Mouse (Mus musculus): Measurements from ENCODE around the gene Ccdc73. TPM values are rescaled to one million over a fixed set of nuclear protein-coding genes. Genes with fewer than 3 reads are reported as not detected.
A peak's percentile ranks its signal among the peaks of the same experiment; 100 is the strongest.

The Ccdc73 gene
- polyA plus RNA-seq, 1 experiment from 2014 or later = 5.3 TPM

GRCm38 (mm10) chr2:105048301-105048700, 180.7 kb downstream of the Ccdc73 start:
- H3K4me1 ChIP-seq (ENCODE audit: control insufficient read depth, insufficient read depth, low read length) = no peaks in the 10 kb centered on the region
- H3K36me3 ChIP-seq (ENCODE audit: control insufficient read depth, insufficient read depth, low read length) = no peaks in the 10 kb centered on the region
- H3K9me3 ChIP-seq (replicated peaks; ENCODE audit: control insufficient read depth, low read length) = no peaks in the 10 kb centered on the region
- no peak for ATAC-seq (ENCODE audit: insufficient read depth, low FRiP score)
- WGBS = 50% methylated on average over 1 of the region's 1 CpGs
- no peak overlapping the region for H3K27ac ChIP-seq (ENCODE audit: low read length)
- H3K4me2 ChIP-seq (ENCODE audit: low read depth, low read length) = no peak overlapping the region
- H3K27me3 ChIP-seq (ENCODE audit: control insufficient read depth, insufficient read depth, low read length) = no peaks in the 10 kb centered on the region
- no peak overlapping the region for H3K4me3 ChIP-seq (replicated peaks; ENCODE audit: low read length)
- no peak overlapping the region for H3K9ac ChIP-seq (ENCODE audit: low read length)

- 48% methylated on average over 1 of the region's 1 CpGs for WGBS
- Histone ChIP-seq H3K4me1 (ENCODE audit: control insufficient read depth, insufficient read depth, low read length) (0 out of 2 replicates have a peak, but pooled peaks cover 6% of the 10 kb centered on the region), H3K27me3 (ENCODE audit: control insufficient read depth, insufficient read depth, low read length) (no peaks in the 10 kb centered on the region), H3K9ac (ENCODE audit: low read length) (no peak overlapping the region), H3K27ac (ENCODE audit: low read length) (no peak overlapping the region), H3K36me3 (ENCODE audit: control insufficient read depth, insufficient read depth, low read length) (no peaks in the 10 kb centered on the region), H3K9me3 (replicated peaks; ENCODE audit: control insufficient read depth, low read length) (no peaks in the 10 kb centered on the region), H3K4me2 (ENCODE audit: low read depth, low read length) (no peak overlapping the region), H3K4me3 (replicated peaks; ENCODE audit: low read length) (no peak overlapping the region)
- no peak for ATAC-seq (ENCODE audit: insufficient read depth, low FRiP score)
These were observed 187.9 kb downstream of the Ccdc73 start for GRCm38 (mm10) chr2:105055529-105055928.

GRCm38 (mm10) chr2:105058577-105059116, 191.0 kb downstream of the Ccdc73 start:
- no peaks in the 10 kb centered on the region for H3K36me3 ChIP-seq (ENCODE audit: control insufficient read depth, insufficient read depth, low read length)
- ATAC-seq (ENCODE audit: insufficient read depth, low FRiP score) = peak; percentile 44; the same call in 1 of the 2 replicates
- WGBS = 37% methylated on average over 7 of the region's 7 CpGs
- H3K27me3 ChIP-seq (ENCODE audit: control insufficient read depth, insufficient read depth, low read length) = no peaks in the 10 kb centered on the region
- H3K27ac ChIP-seq (ENCODE audit: low read length) = no peak overlapping the region
- no peak overlapping the region for H3K4me2 ChIP-seq (ENCODE audit: low read depth, low read length)
- no peak overlapping the region for H3K4me3 ChIP-seq (replicated peaks; ENCODE audit: low read length)
- H3K9ac ChIP-seq (ENCODE audit: low read length) = no peak overlapping the region
- 0 out of 2 replicates have a peak, but pooled peaks cover 6% of the 10 kb centered on the region for H3K4me1 ChIP-seq (ENCODE audit: control insufficient read depth, insufficient read depth, low read length)
- H3K9me3 ChIP-seq (replicated peaks; ENCODE audit: control insufficient read depth, low read length) = no peaks in the 10 kb centered on the region

- 49% methylated on average over 7 of the region's 7 CpGs for WGBS
- H3K9me3 ChIP-seq (replicated peaks; ENCODE audit: control insufficient read depth, low read length) = no peaks in the 10 kb centered on the region
- no peak overlapping the region for H3K4me3 ChIP-seq (replicated peaks; ENCODE audit: low read length)
- 0 out of 2 replicates have a peak, but pooled peaks cover 6% of the 10 kb centered on the region for H3K4me1 ChIP-seq (ENCODE audit: control insufficient read depth, insufficient read depth, low read length)
- no peaks in the 10 kb centered on the region for H3K27me3 ChIP-seq (ENCODE audit: control insufficient read depth, insufficient read depth, low read length)
- no peak overlapping the region for H3K9ac ChIP-seq (ENCODE audit: low read length)
- H3K36me3 ChIP-seq (ENCODE audit: control insufficient read depth, insufficient read depth, low read length) = no peaks in the 10 kb centered on the region
- H3K27ac ChIP-seq (ENCODE audit: low read length) = no peak overlapping the region
- H3K4me2 ChIP-seq (ENCODE audit: low read depth, low read length) = no peak overlapping the region
- ATAC-seq (ENCODE audit: insufficient read depth, low FRiP score) = no peak
These were observed 195.3 kb downstream of the Ccdc73 start for GRCm38 (mm10) chr2:105062741-105063372.

Other genes starting within 250 kb of the Ccdc73 start
- gene Tcp11l1, start 155.6 kb upstream of the Ccdc73 start, polyA plus RNA-seq (2015; fragmentation: Nextera tagmentation; extraction: Ambion mirVana) = 25.4 and 25.8 TPM in 2 replicates
- gene Pin1rt1, start 151.4 kb upstream of the Ccdc73 start, polyA plus RNA-seq (2015; fragmentation: Nextera tagmentation; extraction: Ambion mirVana) = 0.19 and 0.20 TPM in 2 replicates
- 14.1 and 14.8 TPM in 2 replicates for gene Depdc7, start 124.9 kb upstream of the Ccdc73 start, polyA plus RNA-seq (2015; fragmentation: Nextera tagmentation; extraction: Ambion mirVana)
- gene Qser1, start 51.0 kb upstream of the Ccdc73 start, polyA plus RNA-seq (2015; fragmentation: Nextera tagmentation; extraction: Ambion mirVana) = 7.2 TPM in 2 replicates
- gene Prrg4, start 17.9 kb upstream of the Ccdc73 start, polyA plus RNA-seq (2015; fragmentation: Nextera tagmentation; extraction: Ambion mirVana) = 6.3 and 6.7 TPM in 2 replicates
- gene Eif3m, start 149.3 kb downstream of the Ccdc73 start, polyA plus RNA-seq (2015; fragmentation: Nextera tagmentation; extraction: Ambion mirVana) = 233 and 234 TPM in 2 replicates
- gene Gm11060, start 224.2 kb downstream of the Ccdc73 start, polyA plus RNA-seq (2015; fragmentation: Nextera tagmentation; extraction: Ambion mirVana) = not detected in 2 replicates

Measured in stomach, embryonic 16.5 days (tissue).